Mouse (Mus musculus) intestine, postnatal 0 days (tissue): ENCODE measurements around the gene Osbp2. TPM values are rescaled to one million over a fixed set of nuclear protein-coding genes. Genes with fewer than 3 reads are reported as not detected.

ENCODE experiments used
- ATAC-seq: fragments of 200-750 bp; cut with Nextera tagmentation; 2 replicates; pipeline ENCODE4 v1.8.0; 2017; ENCODE audit warnings: mild to moderate bottlenecking, moderate TSS enrichment, moderate library complexity
- H3K27ac ChIP-seq: fragments of 300-500 bp; sonication (generic); 2 replicates; pipeline ENCODE4 v1.5.1; 2014; ENCODE audit warnings: mild to moderate bottlenecking, low read depth, low read length, moderate library complexity
- H3K27me3 ChIP-seq: fragments of 300-500 bp; sonication (generic); replicated peaks from 2 replicates; pipeline ENCODE4 v1.6.1; 2014; ENCODE audit warnings: low read length, mixed read lengths; ENCODE audit not compliant: control insufficient read depth, insufficient read depth
- H3K36me3 ChIP-seq: fragments of 300-500 bp; sonication (generic); 2 replicates; pipeline ENCODE4 v1.6.1; 2014; ENCODE audit warnings: mild to moderate bottlenecking, moderate library complexity; ENCODE audit not compliant: control insufficient read depth, insufficient read depth
- H3K4me1 ChIP-seq: fragments of 300-500 bp; sonication (generic); replicated peaks from 2 replicates; pipeline ENCODE4 v1.6.1; 2014; ENCODE audit warnings: antibody characterized with exemption, low read length, mixed read lengths; ENCODE audit not compliant: control insufficient read depth, insufficient read depth
- H3K4me2 ChIP-seq: fragments of 300-500 bp; sonication (generic); replicated peaks from 2 replicates; pipeline ENCODE4 v1.6.1; 2014; ENCODE audit warnings: low read depth, mild to moderate bottlenecking, moderate library complexity
- H3K4me3 ChIP-seq: fragments of 300-500 bp; sonication (generic); 2 replicates; pipeline ENCODE4 v1.5.1; 2014; ENCODE audit warnings: low read depth, low read length
- H3K9ac ChIP-seq: fragments of 300-500 bp; sonication (generic); 2 replicates; pipeline ENCODE4 v1.6.1; 2014; ENCODE audit warnings: mild to moderate bottlenecking, low read depth, low read length
- H3K9me3 ChIP-seq: fragments of 300-500 bp; sonication (generic); 2 replicates; pipeline ENCODE4 v1.6.1; 2016; ENCODE audit warnings: mixed run types; ENCODE audit not compliant: control insufficient read depth
- CTCF ChIP-seq: sonication (generic); IDR thresholded peaks from 2 replicates; pipeline ENCODE4 v1.5.1; 2016; ENCODE audit warnings: low read depth, mild to moderate bottlenecking, control low read depth, antibody characterized with exemption, moderate library complexity
- WGBS: fragments of 180-500 bp; shearing (Covaris S2); extraction: QIAGEN DNeasy Blood & Tissue Kit; methylation state at CpG from one replicate; pipeline ENCODE4 v1.1.7; 2014; 5-methylcytosine and 5-hydroxymethylcytosine counted together
- polyA plus RNA-seq: library from polyadenylated mRNA; unstranded; fragments of >200 nt; fragmentation: Nextera tagmentation; extraction: Ambion mirVana; gene quantifications from 2 replicates; pipeline ENCODE4 v1.2.1, GENCODE M21; 2015

The Osbp2 gene
- polyA plus RNA-seq, 1 experiment from 2014 or later: 1.9 TPM

DNA sequence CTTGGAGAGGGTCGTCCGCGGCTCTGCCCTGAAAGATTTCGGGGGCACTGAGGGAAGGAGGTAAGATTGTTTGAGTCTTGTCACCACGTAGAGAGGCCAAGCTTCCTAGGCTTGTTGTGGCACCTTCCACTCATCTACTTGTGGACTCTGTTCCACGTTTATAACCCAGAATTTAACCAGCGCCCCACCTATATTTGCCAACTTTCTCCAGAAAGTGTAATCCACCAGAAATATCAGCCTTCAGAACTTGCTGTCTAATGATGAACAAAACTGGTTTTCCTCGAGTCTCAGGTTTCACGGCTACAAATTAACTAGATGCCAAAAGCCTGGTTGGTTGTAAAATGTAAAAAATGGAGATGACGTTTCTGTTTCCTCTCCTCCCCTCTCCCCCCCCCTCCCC is 31.8 kb upstream of the Osbp2 start:
- Histone ChIP-seq H3K4me2 (peak overlapping the region; percentile 87), H3K9ac (peak overlapping the region; percentile 32; the same call in 1 of the 2 replicates), H3K4me3 (peak overlapping the region; percentile 40), H3K27me3 (no peaks in the 10 kb centered on the region), H3K4me1 (no peaks in the 10 kb centered on the region), H3K9me3 (no peaks in the 10 kb centered on the region), H3K36me3 (peaks cover 7% of the 10 kb centered on the region; the same call in 1 of the 2 replicates), H3K27ac (peak overlapping the region; percentile 80)
- peak; percentile 88 for ATAC-seq
- WGBS: under 1% methylated on average over 10 of the region's 10 CpGs
- TF ChIP-seq CTCF: no peak

DNA sequence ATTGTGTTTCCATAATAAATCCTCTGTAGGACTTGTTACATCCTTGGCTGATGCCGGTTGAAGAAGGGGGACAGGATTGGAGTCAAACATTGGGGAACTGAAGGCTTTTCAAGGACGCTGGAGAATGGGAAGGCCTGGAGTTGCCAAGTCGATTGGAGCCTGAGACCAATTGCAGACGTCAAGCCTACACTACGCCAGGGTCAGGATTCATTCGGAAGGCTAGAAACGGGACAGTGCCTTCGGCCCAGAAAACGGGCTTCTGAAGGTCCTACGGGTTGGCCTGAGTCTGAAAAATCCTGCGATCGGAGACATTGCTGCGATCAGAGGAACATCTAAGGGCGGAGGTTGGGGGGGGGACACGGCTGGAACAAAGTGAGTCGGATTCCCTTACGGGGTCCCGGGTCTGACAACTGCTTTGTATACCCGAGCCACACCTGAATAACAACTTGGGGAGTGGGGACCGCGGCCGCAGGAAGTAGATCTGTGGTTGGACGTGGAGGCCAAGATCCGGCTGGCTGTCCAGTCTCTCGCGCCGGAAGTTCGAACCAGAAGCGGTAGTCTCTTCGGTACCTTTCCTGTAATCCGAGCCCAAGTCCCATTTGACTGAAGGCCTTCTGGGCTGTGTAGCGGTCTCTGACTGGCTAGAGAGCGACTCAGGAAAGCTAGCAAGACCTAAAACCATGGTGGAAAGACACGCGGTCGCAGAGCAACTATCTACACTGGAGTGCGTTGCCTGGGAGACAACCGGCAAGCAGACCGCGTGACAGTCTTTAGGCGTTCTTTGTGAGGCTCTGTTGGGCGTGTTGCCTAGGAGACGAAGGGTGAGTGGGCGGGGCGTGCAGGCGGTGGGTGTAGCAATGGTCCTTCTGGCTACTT is 30.9 kb upstream of the Osbp2 start, which contains the start of the genes 4921536K21Rik and Dusp18:
4921536K21Rik (minus strand) TSS at position 693 of the 876 bp plus-strand sequence.
Dusp18 (plus strand) TSS at position 835 of the 876 bp plus-strand sequence.
- H3K4me1 ChIP-seq: no peaks in the 10 kb centered on the region
- no peaks in the 10 kb centered on the region for H3K27me3 ChIP-seq
- WGBS: 6% methylated on average over 46 of the region's 46 CpGs
- no peaks in the 10 kb centered on the region for H3K9me3 ChIP-seq
- ATAC-seq: peak; percentile 96
- H3K4me2 ChIP-seq: peak within 1 kb of the TSS; percentile 87
- peaks cover 7% of the 10 kb centered on the region; the same call in 1 of the 2 replicates for H3K36me3 ChIP-seq
- TF ChIP-seq CTCF: no peak
- peak within 1 kb of the TSS; percentile 80 for H3K27ac ChIP-seq
- H3K9ac ChIP-seq: peak within 1 kb of the TSS; percentile 32; the same call in 1 of the 2 replicates
- peak within 1 kb of the TSS; percentile 40 for H3K4me3 ChIP-seq

DNA sequence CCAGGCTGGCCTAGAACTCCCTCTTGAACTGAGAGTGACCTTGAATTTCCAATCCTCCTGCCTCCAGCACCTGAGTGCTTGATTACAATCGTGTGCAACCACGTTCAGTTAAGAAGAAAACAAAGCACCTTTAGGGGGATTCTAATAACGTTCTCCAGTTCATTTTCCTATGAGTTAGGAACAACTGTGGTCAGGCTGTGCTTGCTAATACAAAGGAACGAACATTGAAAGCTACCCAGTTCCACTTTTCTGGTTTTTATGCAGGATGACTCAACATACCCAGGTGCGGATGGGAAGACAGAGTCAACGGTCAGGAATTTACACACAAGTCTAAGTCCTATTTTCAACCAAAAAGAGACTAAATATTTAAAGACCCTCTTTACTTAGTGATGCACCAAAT is 30.3 kb upstream of the Osbp2 start:
- Histone ChIP-seq H3K4me3 (no peak overlapping the region), H3K9ac (no peak overlapping the region), H3K27me3 (no peaks in the 10 kb centered on the region), H3K36me3 (peaks cover 7% of the 10 kb centered on the region; the same call in 1 of the 2 replicates), H3K9me3 (no peaks in the 10 kb centered on the region), H3K4me2 (peak overlapping the region; percentile 87; the same call in 1 of the 2 replicates), H3K27ac (no peak overlapping the region), H3K4me1 (no peaks in the 10 kb centered on the region)
- no peak for ATAC-seq
- WGBS: 78% methylated on average over 6 of the region's 6 CpGs
- no peak for TF ChIP-seq CTCF

DNA sequence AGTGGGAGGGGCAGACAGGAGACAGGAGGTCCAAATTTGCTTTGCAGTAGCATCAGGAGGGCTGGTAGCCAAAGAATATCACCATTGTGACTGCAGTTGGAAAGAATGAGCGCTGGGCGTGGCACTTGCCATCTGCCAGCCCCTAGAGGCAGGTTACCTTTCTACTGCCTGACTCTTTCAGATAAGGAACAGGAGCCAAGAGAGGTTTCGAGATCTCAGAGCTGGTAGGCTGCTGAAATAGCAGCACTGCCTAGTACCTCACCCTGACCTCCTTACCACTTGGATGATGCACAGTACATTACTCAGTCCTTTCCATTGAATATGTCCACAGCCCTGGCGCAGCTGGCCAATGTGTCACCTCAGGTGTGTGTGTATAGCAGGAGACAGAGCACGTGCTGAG is 23.6 kb upstream of the Osbp2 start:
- ATAC-seq: no peak

DNA sequence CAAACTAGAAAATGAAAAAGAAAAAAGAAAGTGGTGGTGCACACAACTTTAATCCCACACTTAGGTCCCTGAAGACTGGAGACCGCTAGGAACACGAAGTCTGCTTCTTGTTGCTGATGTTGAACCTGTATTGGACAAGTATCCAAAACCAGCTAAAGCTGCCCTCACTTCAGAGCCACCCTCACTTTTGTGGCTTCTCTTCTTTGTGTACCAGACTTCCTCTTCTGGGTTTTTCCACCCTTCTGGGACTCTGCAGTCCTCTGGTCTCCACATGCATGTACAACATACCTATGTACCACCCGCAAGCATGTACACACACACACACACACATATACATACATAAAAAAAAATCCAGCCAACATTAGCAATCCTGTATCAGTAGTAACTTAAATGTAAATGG is 20.0 kb upstream of the Osbp2 start:
- no peak overlapping the region for H3K9ac ChIP-seq
- H3K9me3 ChIP-seq: no peaks in the 10 kb centered on the region
- H3K4me2 ChIP-seq: no peak overlapping the region
- no peak for TF ChIP-seq CTCF
- H3K4me1 ChIP-seq: no peaks in the 10 kb centered on the region
- H3K27ac ChIP-seq: no peak overlapping the region
- WGBS: 88% methylated on average over 3 of the region's 3 CpGs
- no peak for ATAC-seq
- peaks cover 5% of the 10 kb centered on the region; the same call in 1 of the 2 replicates for H3K27me3 ChIP-seq
- no peak overlapping the region for H3K4me3 ChIP-seq
- no peaks in the 10 kb centered on the region for H3K36me3 ChIP-seq

More for the DNA sequence above, 23.6 kb upstream of the Osbp2 start:
- H3K9ac ChIP-seq: no peak overlapping the region
- no peaks in the 10 kb centered on the region for H3K36me3 ChIP-seq
- H3K27ac ChIP-seq: no peak overlapping the region
- no peak for TF ChIP-seq CTCF
- no peaks in the 10 kb centered on the region for H3K9me3 ChIP-seq
- H3K4me3 ChIP-seq: no peak overlapping the region
- no peaks in the 10 kb centered on the region for H3K4me1 ChIP-seq
- H3K27me3 ChIP-seq: peaks cover 5% of the 10 kb centered on the region; the same call in 1 of the 2 replicates
- 64% methylated on average over 5 of the region's 5 CpGs for WGBS
- H3K4me2 ChIP-seq: no peak overlapping the region

DNA sequence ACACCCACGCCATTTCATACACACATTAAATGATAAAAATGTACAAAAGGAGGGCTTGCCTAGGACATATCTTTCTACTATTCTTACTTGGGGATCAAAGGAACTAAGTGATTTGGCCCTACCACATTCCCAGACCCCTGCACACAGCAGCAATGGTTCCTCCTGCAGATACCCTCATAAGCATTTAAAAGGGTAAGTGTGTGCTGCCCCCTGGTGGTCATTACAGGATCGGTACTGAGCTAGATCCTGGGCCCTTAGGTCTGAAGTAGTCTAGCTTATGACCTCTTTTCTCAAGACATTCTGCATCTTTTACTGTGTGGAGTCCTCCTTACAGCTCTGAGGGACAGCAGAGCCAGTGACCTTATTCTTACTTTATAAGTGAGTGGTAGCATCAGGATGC is 16.1 kb upstream of the Osbp2 start:
- Histone ChIP-seq H3K4me2 (no peak overlapping the region), H3K36me3 (no peaks in the 10 kb centered on the region), H3K27me3 (peaks cover 5% of the 10 kb centered on the region; the same call in 1 of the 2 replicates), H3K27ac (no peak overlapping the region), H3K4me1 (no peaks in the 10 kb centered on the region), H3K4me3 (no peak overlapping the region), H3K9ac (no peak overlapping the region), H3K9me3 (no peaks in the 10 kb centered on the region)
- ATAC-seq: no peak
- WGBS: 33% methylated on average over 2 of the region's 2 CpGs
- TF ChIP-seq CTCF: peak; percentile 91
